In genomic region chr4:106330371-106330819, GRCm38 (mm10) we compare ENCODE assay signal across 18 mouse cellular contexts. TPM values are rescaled to one million over a fixed set of nuclear protein-coding genes. Genes with fewer than 3 reads are reported as not detected.
DNase-seq lines count a peak whose midpoint lies in the region; ATAC-seq lines count a peak whose summit lies in the region.
"Had no signal": no experiment of that assay in that cellular context is flagged by ENCODE, and none has a peak within 500 bp of the region (broad histone marks: within the 10 kb centered on the region; RNA-seq: fewer than 3 reads in every experiment).

No protein-coding gene starts in this region.

- H3K9ac ChIP-seq in heart, embryonic 12.5 days, result no peak overlapping the region
- no peak overlapping the region for H3K9ac ChIP-seq in kidney, embryonic 14.5 days (ENCODE audit: low read depth, low read length)
- H3K9ac ChIP-seq in midbrain, embryonic 15.5 days, result no peak overlapping the region
- H3K9ac ChIP-seq in hindbrain, embryonic 14.5 days, result no peak overlapping the region
- H3K9ac ChIP-seq: embryonic facial prominence, embryonic 13.5 days; liver, embryonic 13.5 days had no signal

- H3K4me2 ChIP-seq in heart, embryonic 12.5 days, result no peak overlapping the region
- H3K4me2 ChIP-seq in kidney, embryonic 14.5 days (replicated peaks; ENCODE audit: low read depth, low read length), result no peak overlapping the region
- H3K4me2 ChIP-seq in midbrain, embryonic 15.5 days, result no peak overlapping the region
- H3K4me2 ChIP-seq in hindbrain, embryonic 14.5 days (replicated peaks), result no peak overlapping the region
- H3K4me2 ChIP-seq: embryonic facial prominence, embryonic 13.5 days; liver, embryonic 13.5 days had no signal

- no peaks in the 10 kb centered on the region for H3K36me3 ChIP-seq in heart, embryonic 10.5 days
- no peaks in the 10 kb centered on the region for H3K36me3 ChIP-seq in heart, embryonic 12.5 days
- H3K36me3 ChIP-seq in kidney, embryonic 14.5 days (ENCODE audit: control insufficient read depth, insufficient read depth, low read length), result no peaks in the 10 kb centered on the region
- H3K36me3 ChIP-seq in midbrain, embryonic 15.5 days (replicated peaks), result no peaks in the 10 kb centered on the region
- H3K36me3 ChIP-seq in hindbrain, embryonic 14.5 days (replicated peaks; ENCODE audit: control insufficient read depth, insufficient read depth), result no peaks in the 10 kb centered on the region

- ATAC-seq in heart, embryonic 12.5 days (ENCODE audit: insufficient number of reproducible peaks, low FRiP score), result no peak
- peak; percentile 72; the same call in 1 of the 2 replicates for ATAC-seq in kidney, embryonic 14.5 days (ENCODE audit: low FRiP score, low TSS enrichment)
- ATAC-seq in midbrain, embryonic 15.5 days (replicated peaks), result no peak
- no peak for ATAC-seq in hindbrain, embryonic 14.5 days (ENCODE audit: low FRiP score)
- ATAC-seq: forebrain, embryonic 14.5 days; midbrain, embryonic 16.5 days; Patski had no signal

- peaks cover 35% of the 10 kb centered on the region for H3K4me1 ChIP-seq in heart, embryonic 10.5 days
- H3K4me1 ChIP-seq in heart, embryonic 12.5 days (replicated peaks), result peaks cover 39% of the 10 kb centered on the region
- H3K4me1 ChIP-seq in kidney, embryonic 14.5 days (ENCODE audit: control insufficient read depth, insufficient read depth, low read length), result peaks cover 4% of the 10 kb centered on the region; the same call in 1 of the 2 replicates
- no peaks in the 10 kb centered on the region for H3K4me1 ChIP-seq in midbrain, embryonic 15.5 days
- H3K4me1 ChIP-seq in hindbrain, embryonic 14.5 days (replicated peaks; ENCODE audit: control insufficient read depth, insufficient read depth, low read length), result no peaks in the 10 kb centered on the region

- DNase-seq in heart, embryonic 10.5 days (ENCODE audit: low spot score), result no peak
- DNase-seq in 3134 (ENCODE audit: extremely low read depth, insufficient read length, low spot score), result peak; percentile 13
- peak; percentile 60 for DNase-seq in embryo, embryonic 10 days (ENCODE audit: low spot score)
- no peak for DNase-seq in right cerebral cortex, postnatal 25 days
- no peak for DNase-seq in hindbrain, embryonic 14.5 days (ENCODE audit: low spot score)
- DNase-seq: cerebellum, adult 18-20 months; gastrocnemius, postnatal 14 days; liver, embryonic 13.5 days; right cerebral cortex, adult 18-20 months; thymus, postnatal 25 days had no signal

- 0 out of 2 replicates have a peak overlapping the region, but pooled peaks have one; percentile 23 for H3K27ac ChIP-seq in heart, embryonic 10.5 days
- H3K27ac ChIP-seq in heart, embryonic 12.5 days (ENCODE audit: poor library complexity, severe bottlenecking), result no peak overlapping the region; the same call in 1 of the 2 replicates
- H3K27ac ChIP-seq in kidney, embryonic 14.5 days (ENCODE audit: low read depth, low read length), result no peak overlapping the region
- H3K27ac ChIP-seq in midbrain, embryonic 15.5 days, result no peak overlapping the region
- H3K27ac ChIP-seq in hindbrain, embryonic 14.5 days, result no peak overlapping the region
- H3K27ac ChIP-seq: embryonic facial prominence, embryonic 13.5 days; left cerebral cortex, adult 2 months had no signal

- no peak overlapping the region; the same call in 1 of the 2 replicates for H3K4me3 ChIP-seq in heart, embryonic 10.5 days
- H3K4me3 ChIP-seq in heart, embryonic 12.5 days, result no peak overlapping the region
- H3K4me3 ChIP-seq in kidney, embryonic 14.5 days (ENCODE audit: low read length), result no peak overlapping the region
- H3K4me3 ChIP-seq in midbrain, embryonic 15.5 days, result no peak overlapping the region
- H3K4me3 ChIP-seq in hindbrain, embryonic 14.5 days (replicated peaks; ENCODE audit: low read length), result no peak overlapping the region
- H3K4me3 ChIP-seq: embryonic facial prominence, embryonic 13.5 days; left cerebral cortex, adult 2 months; liver, embryonic 13.5 days had no signal

- no peaks in the 10 kb centered on the region for H3K9me3 ChIP-seq in heart, embryonic 10.5 days
- H3K9me3 ChIP-seq in heart, embryonic 12.5 days (replicated peaks), result no peaks in the 10 kb centered on the region
- no peaks in the 10 kb centered on the region for H3K9me3 ChIP-seq in kidney, embryonic 14.5 days (ENCODE audit: control insufficient read depth, low read length)
- no peaks in the 10 kb centered on the region for H3K9me3 ChIP-seq in midbrain, embryonic 15.5 days
- H3K9me3 ChIP-seq in hindbrain, embryonic 14.5 days (ENCODE audit: control insufficient read depth, low read length), result no peaks in the 10 kb centered on the region
- H3K9me3 ChIP-seq: embryonic facial prominence, embryonic 13.5 days; liver, embryonic 13.5 days had no signal

- H3K27me3 ChIP-seq in heart, embryonic 10.5 days (ENCODE audit: insufficient read depth, poor library complexity, severe bottlenecking), result no peaks in the 10 kb centered on the region
- no peaks in the 10 kb centered on the region for H3K27me3 ChIP-seq in heart, embryonic 12.5 days (replicated peaks)
- H3K27me3 ChIP-seq in kidney, embryonic 14.5 days (ENCODE audit: control insufficient read depth, insufficient read depth, low read length), result no peaks in the 10 kb centered on the region
- no peaks in the 10 kb centered on the region for H3K27me3 ChIP-seq in midbrain, embryonic 15.5 days (replicated peaks)
- H3K27me3 ChIP-seq in hindbrain, embryonic 14.5 days (ENCODE audit: control insufficient read depth, insufficient read depth, low read length), result no peaks in the 10 kb centered on the region
- H3K27me3 ChIP-seq: embryonic facial prominence, embryonic 13.5 days; liver, embryonic 13.5 days; Patski had no signal

- 60% methylated on average over 5 of the region's 5 CpGs for WGBS in heart, embryonic 10.5 days
- 70% methylated on average over 5 of the region's 5 CpGs for WGBS in heart, embryonic 12.5 days
- 61% methylated on average over 5 of the region's 5 CpGs for WGBS in kidney, embryonic 14.5 days
- WGBS in midbrain, embryonic 15.5 days, result 88% methylated on average over 5 of the region's 5 CpGs
- 82% methylated on average over 5 of the region's 5 CpGs for WGBS in hindbrain, embryonic 14.5 days

RNA-seq across cellular contexts. Expression of gene Usp24, which starts 14.4 kb away (rescaled TPM):
- polyA plus RNA-seq in heart, embryonic 10.5 days (2016; fragmentation: Nextera tagmentation; extraction: Ambion mirVana), result 6.7 and 8.7 TPM in 2 replicates
- polyA plus RNA-seq in heart, embryonic 12.5 days (2016; fragmentation: Nextera tagmentation; extraction: Ambion mirVana), result 10.4 and 10.6 TPM in 2 replicates
- polyA plus RNA-seq in kidney, embryonic 14.5 days (2014; fragmentation: Nextera tagmentation; extraction: Ambion mirVana), result 15.7 and 16.4 TPM in 2 replicates
- polyA plus RNA-seq in midbrain, embryonic 15.5 days (2015; fragmentation: Nextera tagmentation; extraction: Ambion mirVana), result 9.2 and 9.7 TPM in 2 replicates
- 12.9 and 13.0 TPM in 2 replicates for polyA plus RNA-seq in hindbrain, embryonic 14.5 days (2014; fragmentation: Nextera tagmentation; extraction: Ambion mirVana)

Comparison
In these comparisons a context has a peak if more than half of its experiments do, and no peak if none do; other contexts are left out.
1. DNase-seq: peak in 3134 (single experiment) and embryo, embryonic 10 days (single experiment); none in heart, embryonic 10.5 days (single experiment), right cerebral cortex, postnatal 25 days (single experiment) and hindbrain, embryonic 14.5 days (single experiment).